Mouse (Mus musculus) MEL (cell line): ENCODE measurements at regions not wholly inside any gene's neighbourhood (a gene's known extent, or its start where the extent isn't known, plus 50 kb on each side); places are given as distances from the start of the nearest gene placed in this dataset.
A peak's percentile ranks its signal among the peaks of the same experiment; 100 is the strongest.

Source experiments
- DNase-seq: peaks from one replicate; pipeline ENCODE4 v3.0.0; 2011; ENCODE audit warnings: low read depth, low spot score
- H3K27ac ChIP-seq: 2 replicates; pipeline ENCODE4 v1.5.1; 2012; ENCODE audit warnings: low read depth, mild to moderate bottlenecking, control low read depth, low read length, moderate library complexity; ENCODE audit not compliant: control insufficient read depth
- H3K27me3 ChIP-seq, 2 experiments: fragments of 150-350 bp in 1 of 2; sonication (generic) in 1 of 2; 2 replicates each; pipeline ENCODE4 v1.6.1; 2012; ENCODE audit warnings: low read length in 2 of 2, mild to moderate bottlenecking in 2 of 2, improper control_type of control experiment in 1 of 2, moderate library complexity in 1 of 2; ENCODE audit not compliant: insufficient read depth in 2 of 2, control insufficient read depth in 1 of 2
- H3K36me3 ChIP-seq, 2 experiments: 2 replicates each; pipeline ENCODE4 v1.6.1; 2012 to 2014; ENCODE audit warnings: low read length in 2 of 2, improper control_type of control experiment in 1 of 2, inconsistent platforms in 1 of 2, mild to moderate bottlenecking in 1 of 2; ENCODE audit not compliant: insufficient read depth in 2 of 2, control insufficient read depth in 1 of 2
- H3K4me1 ChIP-seq, 2 experiments: fragments of 150-350 bp in 1 of 2; sonication (generic) in 1 of 2; 2 replicates each; pipeline ENCODE4 v1.6.1; 2012; ENCODE audit warnings: low read length in 2 of 2, improper control_type of control experiment in 1 of 2, mild to moderate bottlenecking in 1 of 2; ENCODE audit not compliant: insufficient read depth in 2 of 2, control insufficient read depth in 1 of 2
- H3K4me3 ChIP-seq, 2 experiments: fragments of 150-350 bp in 1 of 2; sonication (generic) in 1 of 2; 2 replicates each; pipeline ENCODE4 v1.5.1; 2012; ENCODE audit warnings: low read depth in 2 of 2, low read length in 2 of 2, mild to moderate bottlenecking in 2 of 2, moderate library complexity in 2 of 2, control low read depth in 1 of 2, improper control_type of control experiment in 1 of 2; ENCODE audit not compliant: control insufficient read depth in 1 of 2, insufficient read depth in 1 of 2
- H3K79me2 ChIP-seq: 2 replicates; pipeline ENCODE4 v1.6.1; 2012; ENCODE audit warnings: mild to moderate bottlenecking, low read length, moderate library complexity; ENCODE audit not compliant: control insufficient read depth, poor library complexity, insufficient read depth
- H3K9ac ChIP-seq: 2 replicates; pipeline ENCODE4 v1.6.1; 2012; ENCODE audit warnings: low read depth, mild to moderate bottlenecking, control low read depth, low read length, moderate library complexity; ENCODE audit not compliant: control insufficient read depth, poor library complexity, severe bottlenecking
- H3K9me3 ChIP-seq: fragments of 150-350 bp; sonication (generic); replicated peaks from 2 replicates; pipeline ENCODE4 v1.6.1; 2012; ENCODE audit warnings: mild to moderate bottlenecking, low read length, improper control_type of control experiment, moderate library complexity; ENCODE audit not compliant: insufficient read depth
- BHLHE40 ChIP-seq: IDR thresholded peaks from 2 replicates; pipeline ENCODE4 v1.6.1; 2012; ENCODE audit warnings: low read depth, mild to moderate bottlenecking, inconsistent platforms, low read length, improper control_type of control experiment, borderline replicate concordance
- CHD1 ChIP-seq: IDR thresholded peaks from 2 replicates; pipeline ENCODE4 v1.6.1; 2012; ENCODE audit warnings: low read depth, mild to moderate bottlenecking, inconsistent platforms, low read length, improper control_type of control experiment
- CHD2 ChIP-seq: IDR thresholded peaks from 2 replicates; pipeline ENCODE4 v1.6.1; 2011; ENCODE audit warnings: low read length, improper control_type of control experiment
- E2F4 ChIP-seq: IDR thresholded peaks from 2 replicates; pipeline ENCODE4 v1.6.1; 2011; ENCODE audit warnings: low read depth, low read length, improper control_type of control experiment, borderline replicate concordance
- ELF1 ChIP-seq: IDR thresholded peaks from 2 replicates; pipeline ENCODE4 v1.6.1; 2014; ENCODE audit warnings: low read depth, mild to moderate bottlenecking, inconsistent platforms, low read length, improper control_type of control experiment, moderate library complexity
- GABPA ChIP-seq: IDR thresholded peaks from 2 replicates; pipeline ENCODE4 v1.6.1; 2012; ENCODE audit warnings: low read depth, mild to moderate bottlenecking, inconsistent platforms, low read length, improper control_type of control experiment, moderate library complexity
- GATA1 ChIP-seq: IDR thresholded peaks from 2 replicates; pipeline ENCODE4 v1.6.1; 2011; ENCODE audit warnings: low read depth, low read length, improper control_type of control experiment
- JUND ChIP-seq: IDR thresholded peaks from 2 replicates; pipeline ENCODE4 v1.6.1; 2011; ENCODE audit warnings: low read depth, mild to moderate bottlenecking, improper control_type of control experiment, low read length
- KAT2A ChIP-seq: conservative IDR thresholded peaks from 2 replicates; pipeline ENCODE4 v1.6.1; 2012; ENCODE audit warnings: low read depth, low read length, improper control_type of control experiment, inconsistent platforms
- MAFK ChIP-seq: IDR thresholded peaks from 2 replicates; pipeline ENCODE4 v1.6.1; 2011; ENCODE audit warnings: low read depth, mild to moderate bottlenecking, low read length, improper control_type of control experiment, borderline replicate concordance
- MAX ChIP-seq: IDR thresholded peaks from 2 replicates; pipeline ENCODE4 v1.6.1; 2011; ENCODE audit warnings: low read length, improper control_type of control experiment
- MAZ ChIP-seq: IDR thresholded peaks from 2 replicates; pipeline ENCODE4 v1.6.1; 2012; ENCODE audit warnings: low read depth, mild to moderate bottlenecking, inconsistent platforms, low read length, improper control_type of control experiment
- MEF2A ChIP-seq: IDR thresholded peaks from 2 replicates; pipeline ENCODE4 v1.6.1; 2014; ENCODE audit warnings: low read depth, mild to moderate bottlenecking, inconsistent platforms, low read length, improper control_type of control experiment; ENCODE audit not compliant: poor library complexity, insufficient replicate concordance, severe bottlenecking; ENCODE audit errors: extremely low read depth
- MXI1 ChIP-seq: IDR thresholded peaks from 2 replicates; pipeline ENCODE4 v1.6.1; 2011; ENCODE audit warnings: mild to moderate bottlenecking, low read depth, low read length, improper control_type of control experiment
- MYC ChIP-seq: IDR thresholded peaks from 2 replicates; pipeline ENCODE4 v1.6.1; 2011; ENCODE audit warnings: low read depth, mild to moderate bottlenecking, low read length, improper control_type of control experiment, moderate library complexity
- NELFE ChIP-seq: IDR thresholded peaks from 2 replicates; pipeline ENCODE4 v1.6.1; 2011; ENCODE audit warnings: low read depth, low read length, improper control_type of control experiment
- NRF1 ChIP-seq: IDR thresholded peaks from 2 replicates; pipeline ENCODE4 v1.6.1; 2014; ENCODE audit warnings: low read depth, mild to moderate bottlenecking, inconsistent platforms, low read length, improper control_type of control experiment, moderate library complexity; ENCODE audit not compliant: poor library complexity, insufficient read depth, severe bottlenecking
- POLR2A ChIP-seq, 2 experiments: IDR thresholded peaks; 2 replicates each; pipeline ENCODE4 v1.6.1; 2011 to 2012; ENCODE audit warnings: low read length in 2 of 2, mild to moderate bottlenecking in 2 of 2, control low read depth in 1 of 2, improper control_type of control experiment in 1 of 2, low read depth in 1 of 2, moderate library complexity in 1 of 2; ENCODE audit not compliant: control insufficient read depth in 1 of 2, insufficient read depth in 1 of 2, poor library complexity in 1 of 2
- POLR2AphosphoS2 ChIP-seq: IDR thresholded peaks from 2 replicates; pipeline ENCODE4 v1.6.1; 2011; ENCODE audit warnings: low read length, improper control_type of control experiment
- RAD21 ChIP-seq: IDR thresholded peaks from 2 replicates; pipeline ENCODE4 v1.6.1; 2011; ENCODE audit warnings: mild to moderate bottlenecking, low read depth, low read length, improper control_type of control experiment
- RCOR1 ChIP-seq: IDR thresholded peaks from 2 replicates; pipeline ENCODE4 v1.6.1; 2012; ENCODE audit warnings: low read depth, mild to moderate bottlenecking, inconsistent platforms, low read length, improper control_type of control experiment
- SMC3 ChIP-seq: IDR thresholded peaks from 2 replicates; pipeline ENCODE4 v1.6.1; 2011; ENCODE audit warnings: low read depth, low read length, improper control_type of control experiment
- TAL1 ChIP-seq: IDR thresholded peaks from 2 replicates; pipeline ENCODE4 v1.6.1; 2012; ENCODE audit warnings: mild to moderate bottlenecking, inconsistent platforms, low read length, moderate library complexity, mixed read lengths
- TCF12 ChIP-seq: IDR thresholded peaks from 2 replicates; pipeline ENCODE4 v1.6.1; 2014; ENCODE audit warnings: low read depth, mild to moderate bottlenecking, inconsistent platforms, low read length, improper control_type of control experiment, moderate library complexity
- UBTF ChIP-seq: IDR thresholded peaks from 2 replicates; pipeline ENCODE4 v1.6.1; 2012; ENCODE audit warnings: low read depth, mild to moderate bottlenecking, inconsistent platforms, low read length, improper control_type of control experiment, moderate library complexity, borderline replicate concordance; ENCODE audit not compliant: insufficient read depth
- USF1 ChIP-seq: IDR thresholded peaks from 2 replicates; pipeline ENCODE4 v1.6.1; 2014; ENCODE audit warnings: low read depth, mild to moderate bottlenecking, inconsistent platforms, low read length, improper control_type of control experiment, moderate library complexity
- USF2 ChIP-seq, 2 experiments: IDR thresholded peaks; 2 replicates each; pipeline ENCODE4 v1.6.1; 2011 to 2012; ENCODE audit warnings: improper control_type of control experiment in 2 of 2, low read length in 2 of 2, borderline replicate concordance in 1 of 2, inconsistent platforms in 1 of 2, low read depth in 1 of 2, mild to moderate bottlenecking in 1 of 2; ENCODE audit not compliant: insufficient read depth in 1 of 2
- ZMIZ1 ChIP-seq: IDR thresholded peaks from 2 replicates; pipeline ENCODE4 v1.6.1; 2012; ENCODE audit warnings: low read depth, mild to moderate bottlenecking, inconsistent platforms, low read length, improper control_type of control experiment, moderate library complexity
- ZNF384 ChIP-seq: IDR thresholded peaks from 2 replicates; pipeline ENCODE4 v1.6.1; 2012; ENCODE audit warnings: low read depth, mild to moderate bottlenecking, inconsistent platforms, low read length, improper control_type of control experiment

GRCm38 (mm10) chr10:21224229-21224628 lies 63.4 kb upstream of the Myb start:
- TF ChIP-seq NELFE (no peak), RCOR1 (no peak), JUND (no peak), KAT2A (no peak), NRF1 (no peak), E2F4 (no peak), ZNF384 (no peak), TAL1 (no peak), BHLHE40 (no peak), SMC3 (no peak), GABPA (no peak), MEF2A (no peak), MAZ (no peak), TCF12 (no peak), USF2 (IDR thresholded peaks at IDR 0.05; ENCODE audit: borderline replicate concordance in 1 of 2, insufficient read depth in 1 of 2, low read depth in 1 of 2, low read length in 2 of 2) (no peak), POLR2AphosphoS2 (no peak), ZMIZ1 (no peak), GATA1 (no peak)
- no peak overlapping the region for H3K9ac ChIP-seq
- DNase-seq = no peak
- H3K4me1 ChIP-seq = peaks cover 56 to 59% of the 10 kb centered on the region in 2 experiments
- H3K27me3 ChIP-seq = no peaks in the 10 kb centered on the region
- no peaks in the 10 kb centered on the region for H3K9me3 ChIP-seq
- no peak overlapping the region for H3K4me3 ChIP-seq
- H3K27ac ChIP-seq = peak overlapping the region; percentile 100
- H3K36me3 ChIP-seq = peaks cover 0 to 64% of the 10 kb centered on the region in 2 experiments; a peak in 2 of 4 replicates
- no peaks in the 10 kb centered on the region; the same call in 1 of the 2 replicates for H3K79me2 ChIP-seq

GRCm38 (mm10) chr10:21226210-21226609 lies 65.4 kb upstream of the Myb start:
- Histone ChIP-seq H3K4me1 (peaks cover 44 to 49% of the 10 kb centered on the region in 2 experiments), H3K9ac (peak overlapping the region; percentile 45), H3K9me3 (no peaks in the 10 kb centered on the region), H3K4me3 (no peak overlapping the region), H3K27me3 (no peaks in the 10 kb centered on the region), H3K79me2 (no peaks in the 10 kb centered on the region; the same call in 1 of the 2 replicates)
- DNase-seq = no peak
- no peak for TF ChIP-seq TAL1
- no peak for TF ChIP-seq MAX
- TF ChIP-seq NELFE = no peak
- TF ChIP-seq MEF2A = no peak
- no peak for TF ChIP-seq MYC
- no peak for TF ChIP-seq POLR2A (IDR thresholded peaks at IDR 0.05; ENCODE audit: control insufficient read depth in 1 of 2, insufficient read depth in 1 of 2, low read depth in 1 of 2, low read length in 2 of 2, poor library complexity in 1 of 2)
- TF ChIP-seq MAFK = no peak
- no peak for TF ChIP-seq RAD21
- no peak for TF ChIP-seq BHLHE40
- no peak for TF ChIP-seq ELF1
- no peak for TF ChIP-seq MXI1
- no peak for TF ChIP-seq KAT2A
- no peak for TF ChIP-seq TCF12
- no peak for TF ChIP-seq E2F4
- no peak for TF ChIP-seq CHD1
- TF ChIP-seq USF1 = no peak
- no peak for TF ChIP-seq UBTF
- TF ChIP-seq MAZ = no peak
- no peak for TF ChIP-seq CHD2
- TF ChIP-seq, all 39 proteins: peak for 0
- H3K27ac ChIP-seq = peak overlapping the region; percentile 92
- H3K36me3 ChIP-seq = peaks cover 0 to 49% of the 10 kb centered on the region in 2 experiments; a peak in 2 of 4 replicates
